Mouse (Mus musculus) lung, embryonic 14.5 days (tissue): Measurements from ENCODE around the gene Map2k7. TPM values are rescaled to one million over a fixed set of nuclear protein-coding genes. Genes with fewer than 3 reads are reported as not detected.
A peak's percentile ranks its signal among the peaks of the same experiment; 100 is the strongest.

Experiments used
- ATAC-seq: fragments of 200-750 bp; cut with Nextera tagmentation; 2 replicates; pipeline ENCODE4 v1.8.0; 2017; ENCODE audit warnings: mild to moderate bottlenecking, moderate TSS enrichment, moderate library complexity; ENCODE audit not compliant: insufficient read depth
- DNase-seq: peaks from one replicate; pipeline ENCODE4 v3.0.0-alpha.2; 2015
- H3K27ac ChIP-seq: fragments of 300-500 bp; sonication (generic); 2 replicates; pipeline ENCODE4 v1.5.1; 2014; ENCODE audit warnings: low read depth, mild to moderate bottlenecking, moderate library complexity
- H3K27me3 ChIP-seq: fragments of 300-500 bp; sonication (generic); 2 replicates; pipeline ENCODE4 v1.6.1; 2014; ENCODE audit warnings: low read length, control low read depth; ENCODE audit not compliant: insufficient read depth
- H3K36me3 ChIP-seq: fragments of 300-500 bp; sonication (generic); 2 replicates; pipeline ENCODE4 v1.6.1; 2014; ENCODE audit warnings: control low read depth; ENCODE audit not compliant: insufficient read depth
- H3K4me1 ChIP-seq: fragments of 300-500 bp; sonication (generic); 2 replicates; pipeline ENCODE4 v1.6.1; 2014; ENCODE audit warnings: antibody characterized with exemption, control low read depth; ENCODE audit not compliant: insufficient read depth
- H3K4me2 ChIP-seq: fragments of 300-500 bp; sonication (generic); 2 replicates; pipeline ENCODE4 v1.6.1; 2014; ENCODE audit warnings: mild to moderate bottlenecking
- H3K4me3 ChIP-seq: fragments of 300-500 bp; sonication (generic); 2 replicates; pipeline ENCODE4 v1.5.1; 2014; ENCODE audit warnings: low read depth, low read length
- H3K9ac ChIP-seq: fragments of 300-500 bp; sonication (generic); 2 replicates; pipeline ENCODE4 v1.6.1; 2014
- H3K9me3 ChIP-seq: fragments of 300-500 bp; sonication (generic); 2 replicates; pipeline ENCODE4 v1.6.1; 2016; ENCODE audit warnings: low read depth, low read length, control low read depth
- CTCF ChIP-seq: IDR thresholded peaks from 2 replicates; pipeline ENCODE4 v1.5.1; 2016; ENCODE audit warnings: antibody characterized with exemption, low read depth
- WGBS: fragments of 180-500 bp; shearing (Covaris S2); extraction: QIAGEN DNeasy Blood & Tissue Kit; methylation state at CpG from one replicate; pipeline ENCODE4 v1.1.7; 2014; 5-methylcytosine and 5-hydroxymethylcytosine counted together
- polyA plus RNA-seq: library from polyadenylated mRNA; unstranded; fragments of >200 nt; fragmentation: Nextera tagmentation; extraction: Ambion mirVana; gene quantifications from 2 replicates; pipeline ENCODE4 v1.2.1, GENCODE M21; 2014

Gene Map2k7
- polyA plus RNA-seq, 1 experiment from 2014 or later, result 20.9 TPM

- Histone ChIP-seq H3K36me3 (peaks cover 78% of the 10 kb centered on the region), H3K4me2 (peak within 1 kb of the TSS; percentile 77), H3K27me3 (no peaks in the 10 kb centered on the region), H3K4me1 (no peaks in the 10 kb centered on the region), H3K9ac (peak within 1 kb of the TSS; percentile 85), H3K9me3 (no peaks in the 10 kb centered on the region), H3K27ac (peak within 1 kb of the TSS; percentile 83), H3K4me3 (peak within 1 kb of the TSS; percentile 82)
- peak; percentile 95 for DNase-seq
- TF ChIP-seq CTCF, result no peak
- WGBS, result 7% methylated on average over 29 of the region's 33 CpGs
- peak; percentile 90 for ATAC-seq
Observed at GRCm38 (mm10) chr8:4259125-4259804, 20.7 kb downstream of the Map2k7 start, which contains the start of gene Ctxn1. TSS of gene Ctxn1 (minus strand) at chr8:4259274.

DNA sequence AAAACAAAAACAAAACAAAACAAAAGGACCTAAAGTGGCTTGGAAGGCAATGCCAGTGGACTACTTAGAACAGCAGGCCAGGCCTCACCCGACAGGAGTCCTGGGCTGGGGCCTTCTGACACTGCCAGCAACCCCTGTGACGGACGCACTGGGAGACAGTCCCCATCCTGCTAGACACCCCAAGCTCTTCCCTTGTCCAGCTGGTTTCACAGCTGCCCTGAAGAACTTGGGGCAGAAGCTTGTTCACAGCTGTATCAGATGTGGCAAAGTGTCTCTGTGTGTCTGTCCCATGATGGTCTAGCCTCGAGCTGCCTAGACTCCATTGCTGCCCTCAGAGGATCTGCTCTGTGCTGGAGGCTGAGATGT is 21.2 kb downstream of the Map2k7 start:
- 81% methylated on average over 4 of the region's 4 CpGs for WGBS
- peak overlapping the region; percentile 83; the same call in 1 of the 2 replicates for H3K27ac ChIP-seq
- H3K4me1 ChIP-seq, result no peaks in the 10 kb centered on the region
- peaks cover 78% of the 10 kb centered on the region for H3K36me3 ChIP-seq
- H3K27me3 ChIP-seq, result no peaks in the 10 kb centered on the region
- H3K4me3 ChIP-seq, result no peak overlapping the region
- no peak for ATAC-seq
- H3K9me3 ChIP-seq, result no peaks in the 10 kb centered on the region
- H3K9ac ChIP-seq, result 0 out of 2 replicates have a peak overlapping the region, but pooled peaks have one; percentile 85
- no peak overlapping the region for H3K4me2 ChIP-seq
- DNase-seq, result no peak
- no peak for TF ChIP-seq CTCF

DNA sequence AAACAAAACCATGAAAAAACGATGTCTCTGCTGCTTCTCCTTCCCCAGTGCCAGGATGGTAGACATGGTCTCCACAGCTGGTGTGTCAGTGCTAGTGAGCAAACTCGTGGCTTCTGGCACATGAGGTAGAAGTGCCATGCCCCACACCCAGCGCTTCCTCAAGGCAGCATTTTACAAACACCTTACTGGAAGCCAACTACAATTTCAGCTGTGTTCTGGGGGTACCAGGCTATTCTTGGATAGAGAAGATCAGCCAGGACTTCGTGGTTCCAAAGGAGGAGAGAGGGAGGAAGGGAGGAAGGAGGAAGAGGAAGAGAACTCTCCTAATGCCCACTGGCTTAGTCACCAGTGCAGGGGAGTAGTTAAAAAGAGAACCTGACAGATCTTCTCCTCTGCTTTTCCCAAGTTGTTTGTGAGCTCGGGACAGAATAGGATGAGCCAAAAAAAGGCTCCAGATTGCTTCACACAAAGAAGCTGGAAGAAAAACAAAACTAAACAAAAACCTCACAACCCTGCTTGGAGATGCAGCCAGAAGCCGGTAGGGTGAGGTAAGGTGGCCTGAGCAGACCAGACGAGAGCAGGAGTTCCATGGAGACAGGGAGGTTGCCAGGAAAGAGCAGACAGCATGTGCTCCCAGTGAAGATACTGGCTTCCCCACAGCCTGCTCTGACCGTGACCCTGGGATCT is 24.7 kb downstream of the Map2k7 start:
- no peak overlapping the region for H3K9ac ChIP-seq
- no peaks in the 10 kb centered on the region for H3K9me3 ChIP-seq
- no peak overlapping the region for H3K4me3 ChIP-seq
- no peak for DNase-seq
- no peak overlapping the region for H3K4me2 ChIP-seq
- WGBS, result 83% methylated on average over 8 of the region's 8 CpGs
- H3K36me3 ChIP-seq, result peaks cover 85% of the 10 kb centered on the region
- no peaks in the 10 kb centered on the region for H3K4me1 ChIP-seq
- no peak for TF ChIP-seq CTCF
- H3K27me3 ChIP-seq, result no peaks in the 10 kb centered on the region
- H3K27ac ChIP-seq, result no peak overlapping the region
- no peak for ATAC-seq

DNA sequence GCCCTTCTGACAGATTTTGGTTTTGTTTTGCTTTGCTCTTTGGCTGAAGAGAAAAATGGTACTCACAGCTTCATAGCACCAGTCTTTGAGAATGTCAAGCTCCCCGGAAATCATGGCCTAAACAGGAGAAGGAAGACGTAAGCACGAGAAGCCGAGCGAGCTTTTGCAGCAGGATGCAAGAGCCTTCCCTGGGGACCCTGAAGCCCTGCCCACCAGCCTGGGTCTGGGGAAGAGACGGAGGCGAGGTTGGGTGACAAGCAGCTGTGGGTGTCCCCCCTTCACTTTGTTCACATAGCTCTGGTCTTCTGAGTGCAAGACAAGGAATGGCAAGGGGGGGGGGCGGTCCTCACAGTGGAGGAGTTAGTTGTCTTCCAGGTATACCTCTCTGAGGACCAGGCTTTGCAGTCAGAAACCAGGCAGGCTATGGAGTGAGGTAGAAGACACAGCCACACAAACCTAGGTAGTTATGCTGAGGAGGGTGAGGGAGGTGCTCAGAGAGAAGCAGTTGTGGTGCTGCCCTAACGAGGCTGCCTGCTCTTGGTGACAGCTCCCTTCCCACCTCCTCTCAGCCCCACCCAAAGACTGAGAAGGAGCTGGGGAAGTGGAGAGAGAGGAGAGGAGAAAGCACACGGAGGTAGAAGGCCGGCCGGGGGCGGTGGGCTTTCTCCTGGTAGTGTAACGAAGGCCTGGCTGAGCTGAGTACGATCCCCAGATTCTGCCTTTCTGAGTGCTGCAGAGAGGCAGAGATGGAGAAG is 26.8 kb downstream of the Map2k7 start:
- no peak for DNase-seq
- Histone ChIP-seq H3K9ac (no peak overlapping the region), H3K4me2 (no peak overlapping the region), H3K9me3 (no peaks in the 10 kb centered on the region), H3K27ac (no peak overlapping the region), H3K27me3 (no peaks in the 10 kb centered on the region), H3K4me1 (no peaks in the 10 kb centered on the region), H3K4me3 (no peak overlapping the region), H3K36me3 (peaks cover 99% of the 10 kb centered on the region)
- WGBS, result 88% methylated on average over 15 of the region's 15 CpGs
- no peak for TF ChIP-seq CTCF
- ATAC-seq, result no peak

DNA sequence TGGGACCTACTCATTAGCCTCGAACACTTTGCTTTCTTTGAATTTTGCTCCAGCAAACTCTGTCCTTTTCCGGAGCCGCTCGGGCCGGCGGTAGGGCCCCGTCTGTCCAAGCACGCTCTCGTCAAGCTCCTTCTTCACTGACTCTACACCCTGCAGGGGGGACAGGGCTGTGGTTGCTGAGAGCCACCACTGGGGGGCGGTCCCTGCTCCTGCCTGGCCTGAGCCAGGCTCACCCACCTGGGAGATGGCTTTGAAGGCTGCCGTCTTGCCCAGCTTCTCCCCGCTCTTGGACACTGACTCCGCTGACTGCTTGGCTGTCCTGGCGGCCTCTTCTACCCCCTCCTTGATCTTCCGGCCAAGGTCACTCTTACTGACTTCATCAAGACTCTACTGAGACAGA is 29.1 kb downstream of the Map2k7 start:
- Histone ChIP-seq H3K27me3 (no peaks in the 10 kb centered on the region), H3K9me3 (no peaks in the 10 kb centered on the region), H3K27ac (no peak overlapping the region), H3K4me2 (no peak overlapping the region), H3K9ac (no peak overlapping the region), H3K36me3 (peaks cover 97% of the 10 kb centered on the region), H3K4me1 (no peaks in the 10 kb centered on the region), H3K4me3 (no peak overlapping the region)
- WGBS, result 75% methylated on average over 15 of the region's 15 CpGs
- ATAC-seq (peak; percentile 54; the same call in 1 of the 2 replicates), DNase-seq (no peak)
- peak; percentile 50 for TF ChIP-seq CTCF

GRCm38 (mm10) chr8:4269609-4270008 is 31.1 kb downstream of the Map2k7 start:
- H3K9me3 ChIP-seq, result no peaks in the 10 kb centered on the region
- WGBS, result 93% methylated on average over 6 of the region's 6 CpGs
- no peaks in the 10 kb centered on the region for H3K4me1 ChIP-seq
- no peak overlapping the region for H3K9ac ChIP-seq
- no peak overlapping the region for H3K27ac ChIP-seq
- ATAC-seq, result no peak
- no peaks in the 10 kb centered on the region for H3K27me3 ChIP-seq
- no peak for DNase-seq
- TF ChIP-seq CTCF, result no peak
- H3K4me2 ChIP-seq, result no peak overlapping the region
- no peak overlapping the region for H3K4me3 ChIP-seq
- H3K36me3 ChIP-seq, result peaks cover 91% of the 10 kb centered on the region
